In genomic region chr16:97535808-97536413, GRCm38 (mm10) we compare ENCODE assay signal across 8 mouse cellular contexts. TPM values are rescaled to one million over a fixed set of nuclear protein-coding genes. Genes with fewer than 3 reads are reported as not detected.
DNase-seq lines count a peak whose midpoint lies in the region; ATAC-seq lines count a peak whose summit lies in the region.

No protein-coding gene starts in this region.

- H3K4me3 ChIP-seq in intestine, embryonic 14.5 days (ENCODE audit: low read depth, low read length): peak overlapping the region; percentile 20; the same call in 1 of the 2 replicates

- H3K9ac ChIP-seq in intestine, embryonic 14.5 days (ENCODE audit: low read length): no peak overlapping the region

- peak; percentile 80 for ATAC-seq in intestine, embryonic 14.5 days (replicated peaks; ENCODE audit: low FRiP score, low TSS enrichment, low read depth)

- no peaks in the 10 kb centered on the region for H3K27me3 ChIP-seq in intestine, embryonic 14.5 days (replicated peaks; ENCODE audit: control insufficient read depth, insufficient read depth, low read length)

- 4% methylated on average over 3 of the region's 3 CpGs for WGBS in intestine, embryonic 14.5 days

- peaks cover 26% of the 10 kb centered on the region for H3K4me1 ChIP-seq in intestine, embryonic 14.5 days (replicated peaks; ENCODE audit: control insufficient read depth, insufficient read depth, low read length)

- DNase-seq in T-cell, adult 2 months (ENCODE audit: low spot score): peak; percentile 57
- peak; percentile 77 for DNase-seq in embryo, embryonic 10.5 days (ENCODE audit: low spot score)
- peak; percentile 45 to 53 for DNase-seq in gastrocnemius, postnatal 36 days
- DNase-seq in intestine, embryonic 14.5 days (ENCODE audit: low spot score): peak; percentile 82
- peak; percentile 56 to 58 for DNase-seq in left cerebral cortex, adult 9 months (ENCODE audit: low spot score in 2 of 2)
- peak; percentile 57 to 66 for DNase-seq in lung, postnatal 4 days
- peak; percentile 39 for DNase-seq in retina, embryonic 14.5 days (ENCODE audit: low spot score)
- DNase-seq in thymus, postnatal 4 days: peak; percentile 71

- no peaks in the 10 kb centered on the region for H3K9me3 ChIP-seq in intestine, embryonic 14.5 days (ENCODE audit: control insufficient read depth, low read length)

- no peaks in the 10 kb centered on the region for H3K36me3 ChIP-seq in intestine, embryonic 14.5 days (ENCODE audit: control insufficient read depth, insufficient read depth, low read length)

- peak overlapping the region; percentile 89 for H3K27ac ChIP-seq in intestine, embryonic 14.5 days (ENCODE audit: low read depth)

- intact Hi-C loops in gastrocnemius, postnatal 36 days (cut with DNase I): no loop called here

- H3K4me2 ChIP-seq in intestine, embryonic 14.5 days (ENCODE audit: low read length): peak overlapping the region; percentile 43

RNA-seq across cellular contexts. Expression of gene Fam3b, which starts 21.3 kb away (rescaled TPM):
- total RNA-seq in gastrocnemius, postnatal 36 days (2021): not detected
- 0.26 TPM in 1 of 2 replicates, not detected in the other for polyA plus RNA-seq in intestine, embryonic 14.5 days (2014; fragmentation: Nextera tagmentation; extraction: Ambion mirVana)

Comparison
In these comparisons a context has a peak if more than half of its experiments do, and no peak if none do; other contexts are left out.
1. Peak in every context shown above with its lines: DNase-seq, ATAC-seq, H3K4me3 ChIP-seq and H3K27ac ChIP-seq.